Mouse (Mus musculus): ENCODE measurements around the gene Nfx1.

- no peak for TF ChIP-seq CTCF (IDR thresholded peaks at IDR 0.05; ENCODE audit: low read depth)
- no peak for TF ChIP-seq EP300 (IDR thresholded peaks at IDR 0.05; ENCODE audit: low read depth)
These were observed 94.5 kb downstream of the Nfx1 start for GRCm38 (mm10) chr4:41065196-41065595.
